Mouse (Mus musculus): ENCODE results near the gene Bcl11a. TPM values are rescaled to one million over a fixed set of nuclear protein-coding genes. Genes with fewer than 3 reads are reported as not detected.
A peak's percentile ranks its signal among the peaks of the same experiment; 100 is the strongest.

Gene Bcl11a
- total RNA-seq, 2 experiments from 2014 or later = 24.3 to 70.9 TPM

DNA sequence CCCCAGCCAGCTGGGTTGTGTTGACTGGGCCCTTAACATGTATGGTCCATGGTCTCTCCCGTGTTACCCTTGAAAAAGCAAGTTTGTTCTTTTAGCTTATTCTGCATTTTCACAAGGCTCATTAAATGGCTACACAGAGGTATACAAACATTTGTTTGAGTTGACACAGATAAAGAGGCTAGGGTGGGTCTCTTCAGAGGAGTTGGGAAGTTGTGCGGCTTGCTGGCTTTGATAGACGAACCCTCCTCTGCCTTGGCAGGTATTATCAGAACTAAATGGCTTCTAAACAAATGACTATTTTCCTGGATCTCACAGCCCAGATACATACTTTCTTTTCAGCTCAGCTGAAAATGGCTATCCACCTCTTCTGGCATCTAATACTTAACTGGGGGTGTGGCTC lies 70.7 kb downstream of the Bcl11a start:
- peak; percentile 32 for ATAC-seq (replicated peaks; ENCODE audit: poor library complexity)

DNA sequence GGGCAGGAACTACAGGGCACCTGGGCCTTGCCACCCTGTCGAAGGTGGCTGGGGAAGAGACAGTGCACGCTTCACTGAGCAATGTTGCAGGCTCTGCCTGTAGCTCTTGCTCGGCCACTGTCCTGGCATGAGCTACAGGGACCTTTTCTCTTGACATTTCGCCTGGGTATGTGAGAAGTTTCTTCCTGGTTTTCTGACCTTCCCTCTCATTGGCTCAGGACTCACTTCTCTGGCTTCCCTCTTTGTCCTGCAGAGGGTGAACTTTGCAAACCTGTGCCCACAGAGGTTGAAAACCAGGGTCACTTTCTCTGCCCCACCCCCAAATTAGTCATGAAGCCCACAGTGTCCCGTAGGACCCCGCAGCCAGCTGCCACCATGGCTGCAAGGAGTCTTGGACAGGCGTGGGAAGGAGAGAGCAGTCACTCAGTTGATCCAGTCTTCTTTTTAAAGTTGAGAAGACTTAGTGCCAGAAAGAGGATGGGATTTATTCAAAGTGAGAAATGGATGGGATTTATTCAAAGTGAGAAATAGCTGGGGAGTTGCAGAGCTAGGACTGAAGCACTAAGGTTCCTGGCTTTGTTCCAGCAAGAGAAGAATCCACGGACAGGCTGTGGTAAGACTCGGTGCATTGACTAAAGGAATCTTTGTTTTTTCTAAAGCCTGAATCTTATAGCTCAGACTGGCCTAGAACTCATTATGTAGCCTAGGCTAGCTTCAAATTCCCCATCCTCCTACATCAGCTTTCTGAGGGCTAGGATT lies 71.8 kb downstream of the Bcl11a start:
- peak; percentile 18; the same call in 1 of the 2 replicates for ATAC-seq (replicated peaks; ENCODE audit: poor library complexity)

DNA sequence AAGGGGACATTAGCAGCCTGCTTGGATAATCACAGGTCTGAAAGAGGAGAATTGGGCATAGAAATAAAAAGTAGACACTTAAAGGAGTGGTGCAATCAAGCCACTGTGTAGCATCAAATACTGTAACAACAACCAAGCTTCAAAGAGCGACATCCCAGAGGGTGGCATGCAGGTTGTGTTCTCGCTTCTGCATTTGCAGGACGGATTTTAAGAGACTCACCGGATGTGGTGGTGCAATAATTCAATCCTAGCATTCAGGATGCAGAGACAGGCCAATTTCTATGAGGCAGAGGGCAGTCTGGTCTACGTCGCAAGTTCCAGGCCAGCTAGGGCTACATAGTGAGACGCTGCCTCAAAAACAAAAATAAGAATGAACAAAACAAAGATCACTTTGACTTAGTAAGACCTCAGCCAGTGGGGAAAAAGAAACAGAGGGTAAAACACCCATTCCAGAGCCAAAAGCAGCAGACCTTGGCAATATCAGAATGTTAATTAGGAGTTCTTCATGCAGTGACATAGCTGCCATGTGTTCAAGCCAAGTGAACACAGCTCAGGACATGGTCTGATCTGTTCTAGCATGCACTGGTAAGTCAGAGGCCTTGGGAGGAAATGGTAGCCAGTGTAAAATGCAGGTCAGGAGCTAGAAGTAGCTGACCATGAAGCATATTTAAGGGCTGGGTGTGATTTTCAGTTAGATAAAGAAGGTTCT lies 74.4 kb downstream of the Bcl11a start:
- ATAC-seq (replicated peaks; ENCODE audit: poor library complexity) = 0 out of 2 replicates have a peak, but pooled peaks have one; percentile 7

DNA sequence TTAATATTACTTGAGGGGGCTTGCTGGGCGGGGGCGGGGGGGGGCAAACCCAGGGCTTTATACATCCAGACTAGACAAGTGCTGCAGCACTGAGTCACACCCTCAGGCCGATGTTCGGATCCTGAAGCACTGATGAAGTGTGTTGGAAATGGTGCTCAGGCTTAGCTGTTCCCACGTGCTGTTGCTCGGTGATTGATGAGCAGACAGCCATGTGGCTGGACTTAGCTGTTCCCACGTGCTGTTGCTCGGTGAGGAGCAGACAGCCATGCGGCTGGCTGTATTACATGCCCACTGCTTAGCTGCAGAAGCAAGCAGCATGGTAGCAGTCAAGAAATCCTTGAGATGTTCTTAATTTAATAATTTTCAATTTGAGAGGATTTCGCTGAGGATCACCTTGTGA lies 75.2 kb downstream of the Bcl11a start:
- no peak for ATAC-seq (replicated peaks; ENCODE audit: poor library complexity)

DNA sequence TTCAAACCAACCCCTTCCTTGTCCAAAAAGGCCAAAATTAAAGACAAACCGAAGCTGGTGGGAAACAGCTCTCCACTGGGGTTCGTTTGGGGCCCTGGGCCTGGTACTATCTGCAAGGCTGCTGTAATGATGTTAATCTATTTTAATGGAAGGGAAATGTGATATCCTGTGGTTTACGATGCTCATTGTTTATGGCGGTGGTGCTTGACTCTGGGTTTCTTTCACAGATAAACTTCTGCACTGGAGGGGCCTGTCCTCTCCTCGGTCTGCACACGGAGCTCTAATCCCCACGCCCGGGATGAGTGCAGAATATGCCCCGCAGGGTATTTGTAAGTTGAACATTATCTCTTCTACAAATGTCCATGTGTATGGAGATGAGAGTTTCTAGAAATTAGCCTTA lies 80.2 kb downstream of the Bcl11a start:
- peak; percentile 21 for ATAC-seq (replicated peaks; ENCODE audit: poor library complexity)

DNA sequence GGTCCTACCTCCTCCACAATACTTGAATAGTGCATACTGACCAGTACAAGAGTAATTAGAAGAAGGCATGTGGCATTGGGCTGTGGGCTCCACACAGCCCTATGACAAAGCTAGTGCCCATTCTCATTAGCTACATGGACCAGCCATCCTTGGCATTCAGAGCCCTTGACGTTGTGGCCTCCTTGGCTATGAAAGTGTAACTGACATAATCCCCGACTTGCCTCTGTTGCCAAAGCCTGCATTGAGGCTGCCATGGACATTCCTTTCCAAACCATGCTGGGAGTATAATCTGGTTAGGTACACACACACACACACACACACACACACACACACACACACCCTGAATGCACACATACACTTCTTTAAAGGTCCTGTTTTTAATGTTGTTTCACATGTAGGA lies 81.8 kb downstream of the Bcl11a start:
- ATAC-seq (replicated peaks; ENCODE audit: poor library complexity) = no peak

DNA sequence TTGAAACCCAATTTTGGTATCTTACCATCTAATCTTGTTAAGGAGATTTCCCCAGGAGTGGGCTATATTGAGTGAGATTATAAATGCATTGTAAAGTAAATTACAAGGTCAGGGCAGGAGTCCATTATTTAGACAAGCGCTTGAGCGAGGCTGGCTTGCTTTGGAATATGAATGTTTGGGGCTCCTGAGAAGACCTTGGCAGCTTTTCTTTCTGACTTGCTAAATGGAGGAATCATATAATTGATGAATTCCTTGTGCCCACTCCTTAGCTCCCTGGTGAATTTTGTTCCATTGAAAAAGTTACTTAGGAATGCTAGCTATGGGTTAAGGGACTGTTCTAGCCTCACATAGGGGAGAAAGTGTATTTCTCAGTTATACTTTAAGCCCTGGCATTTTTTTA lies 83.6 kb downstream of the Bcl11a start:
- ATAC-seq (replicated peaks; ENCODE audit: poor library complexity) = no peak

DNA sequence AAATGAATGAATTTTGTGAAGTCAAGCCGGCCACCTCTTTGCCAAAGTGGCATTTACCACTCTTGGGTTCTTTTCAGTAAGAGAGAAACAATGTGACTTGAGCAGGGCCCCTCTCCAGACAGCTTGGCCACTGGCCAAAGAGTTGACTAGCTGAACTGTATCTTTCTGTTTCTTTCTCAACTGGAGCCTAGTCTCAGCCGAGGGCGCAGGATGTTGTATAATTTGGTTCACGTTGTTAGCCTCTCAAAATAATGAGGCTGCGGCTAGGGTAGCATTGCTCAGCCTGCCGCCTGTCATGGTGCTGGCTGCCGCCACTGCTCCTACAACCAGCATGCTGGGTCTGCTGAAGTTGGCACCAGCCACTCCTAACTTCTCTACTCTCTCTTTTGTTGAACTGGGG lies 84.2 kb downstream of the Bcl11a start:
- ATAC-seq (replicated peaks; ENCODE audit: poor library complexity) = peak; percentile 44

DNA sequence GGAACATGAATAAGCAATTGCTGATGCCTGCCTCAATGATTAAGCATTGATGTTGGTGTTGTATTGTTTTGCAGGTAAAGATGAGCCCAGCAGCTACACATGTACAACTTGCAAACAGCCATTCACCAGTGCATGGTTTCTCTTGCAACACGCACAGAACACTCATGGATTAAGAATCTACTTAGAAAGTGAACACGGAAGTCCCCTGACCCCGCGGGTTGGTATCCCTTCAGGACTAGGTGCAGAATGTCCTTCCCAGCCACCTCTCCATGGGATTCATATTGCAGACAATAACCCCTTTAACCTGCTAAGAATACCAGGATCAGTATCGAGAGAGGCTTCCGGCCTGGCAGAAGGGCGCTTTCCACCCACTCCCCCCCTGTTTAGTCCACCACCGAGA lies 85.2 kb downstream of the Bcl11a start:
- no peak for ATAC-seq (replicated peaks; ENCODE audit: poor library complexity)

DNA sequence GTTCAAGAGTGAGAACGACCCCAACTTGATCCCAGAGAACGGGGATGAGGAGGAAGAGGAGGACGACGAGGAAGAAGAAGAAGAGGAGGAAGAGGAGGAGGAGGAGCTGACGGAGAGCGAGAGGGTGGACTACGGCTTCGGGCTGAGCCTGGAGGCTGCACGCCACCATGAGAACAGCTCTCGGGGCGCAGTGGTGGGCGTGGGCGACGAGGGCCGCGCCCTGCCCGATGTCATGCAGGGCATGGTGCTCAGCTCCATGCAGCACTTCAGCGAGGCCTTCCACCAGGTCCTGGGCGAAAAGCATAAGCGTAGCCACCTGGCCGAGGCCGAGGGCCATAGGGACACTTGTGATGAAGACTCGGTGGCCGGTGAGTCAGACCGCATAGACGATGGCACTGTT lies 86.2 kb downstream of the Bcl11a start:
- no peak for ATAC-seq (replicated peaks; ENCODE audit: poor library complexity)

DNA sequence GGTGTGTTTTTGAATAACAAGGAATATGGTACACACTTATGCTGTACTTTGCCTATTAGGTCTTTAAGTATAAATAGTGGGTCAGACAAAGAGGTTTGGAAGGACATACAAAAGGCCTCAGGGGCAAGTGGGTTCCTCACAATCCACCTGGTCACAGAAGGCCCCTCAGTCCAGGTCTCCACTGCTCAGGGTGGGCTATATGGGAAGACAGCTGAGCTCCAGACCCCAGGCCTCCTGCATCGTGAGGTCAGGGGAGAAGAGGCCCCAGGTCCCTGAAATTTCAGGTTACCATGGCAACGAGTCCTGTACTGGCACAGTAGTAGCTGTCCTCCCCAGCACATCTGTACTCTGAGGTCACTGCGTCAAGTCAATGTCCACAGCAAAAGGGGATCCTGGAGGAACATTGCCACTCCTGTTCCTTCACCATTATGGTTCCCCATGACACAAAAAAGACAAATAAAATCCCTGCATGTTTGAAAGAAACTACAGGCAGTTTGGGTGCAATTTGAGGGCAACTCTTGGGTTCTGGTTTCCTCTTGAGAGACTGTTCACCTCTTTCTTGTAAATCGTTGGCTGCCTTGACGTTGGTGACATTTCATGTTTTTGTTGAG lies 93.9 kb downstream of the Bcl11a start:
- no peak for ATAC-seq (replicated peaks; ENCODE audit: poor library complexity)

DNA sequence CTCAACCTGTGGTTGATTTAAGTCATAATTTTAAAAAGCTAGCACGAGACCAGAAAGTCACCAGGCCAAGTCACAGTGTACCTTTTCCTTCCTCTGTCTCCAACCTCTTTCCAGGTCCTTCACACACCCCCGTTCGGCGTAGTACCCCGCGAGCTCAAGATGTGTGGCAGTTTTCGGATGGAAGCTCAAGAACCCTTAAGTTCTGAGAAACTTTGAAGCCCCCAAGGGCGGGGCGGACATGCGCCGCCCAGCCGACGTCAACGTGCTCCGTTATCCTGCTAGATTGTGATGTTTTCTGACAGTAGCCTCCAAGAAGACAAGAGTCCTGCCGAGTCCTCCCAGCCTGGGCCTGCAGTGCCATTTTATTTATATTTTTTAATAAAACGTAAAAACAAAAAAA lies 94.7 kb downstream of the Bcl11a start:
- ATAC-seq (replicated peaks; ENCODE audit: poor library complexity) = no peak

DNA sequence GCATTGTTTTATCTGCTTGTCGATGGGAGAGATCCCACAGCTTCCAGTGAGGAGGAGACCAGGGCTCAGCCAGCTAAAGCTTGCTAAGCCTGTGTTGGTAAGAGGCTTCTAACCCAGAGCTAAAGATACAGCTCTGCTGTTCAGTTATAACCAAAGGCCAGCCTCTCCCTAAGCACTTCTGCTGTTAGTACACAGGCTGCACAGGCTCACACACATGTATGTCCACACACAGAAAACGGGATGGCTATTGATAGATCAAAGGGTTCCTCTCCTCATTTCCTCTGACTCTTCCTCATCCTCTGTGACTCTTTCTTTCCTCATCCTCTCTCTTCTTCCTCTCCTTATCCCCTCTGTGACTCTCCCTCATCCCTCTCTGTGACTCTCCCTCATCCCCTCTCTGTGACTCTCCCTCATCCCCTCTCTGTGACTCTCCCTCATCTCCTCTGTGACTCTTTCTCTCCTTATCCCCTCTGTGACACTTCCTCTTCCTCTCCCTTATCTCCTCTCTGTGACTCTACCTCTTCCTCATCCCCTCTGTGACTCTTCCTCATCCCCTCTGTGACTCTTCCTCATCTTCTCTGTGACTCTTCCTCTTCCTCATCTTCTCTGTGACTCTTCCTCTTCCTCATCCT lies 96.4 kb downstream of the Bcl11a start:
- peak; percentile 43 for ATAC-seq (replicated peaks; ENCODE audit: poor library complexity)

DNA sequence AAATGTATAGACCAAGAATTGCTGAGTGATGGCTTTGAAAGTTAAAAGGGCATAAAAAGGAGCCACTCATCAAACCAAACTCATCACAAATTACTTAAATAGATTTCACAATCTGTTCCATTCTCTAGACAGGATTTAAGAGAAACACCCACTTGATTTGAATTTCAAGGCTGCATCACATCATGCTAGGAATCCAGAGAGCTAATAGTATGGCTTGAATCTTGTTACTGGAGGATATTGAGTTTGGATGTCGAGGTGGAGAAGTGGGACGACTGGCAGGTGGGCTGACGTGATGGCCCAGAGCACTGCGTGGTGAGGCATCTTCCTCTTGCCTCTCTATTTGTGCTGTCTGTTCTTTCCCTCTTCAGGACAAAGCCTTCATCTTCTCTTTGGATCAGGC lies 99.6 kb downstream of the Bcl11a start:
- ATAC-seq (replicated peaks; ENCODE audit: poor library complexity) = no peak

DNA sequence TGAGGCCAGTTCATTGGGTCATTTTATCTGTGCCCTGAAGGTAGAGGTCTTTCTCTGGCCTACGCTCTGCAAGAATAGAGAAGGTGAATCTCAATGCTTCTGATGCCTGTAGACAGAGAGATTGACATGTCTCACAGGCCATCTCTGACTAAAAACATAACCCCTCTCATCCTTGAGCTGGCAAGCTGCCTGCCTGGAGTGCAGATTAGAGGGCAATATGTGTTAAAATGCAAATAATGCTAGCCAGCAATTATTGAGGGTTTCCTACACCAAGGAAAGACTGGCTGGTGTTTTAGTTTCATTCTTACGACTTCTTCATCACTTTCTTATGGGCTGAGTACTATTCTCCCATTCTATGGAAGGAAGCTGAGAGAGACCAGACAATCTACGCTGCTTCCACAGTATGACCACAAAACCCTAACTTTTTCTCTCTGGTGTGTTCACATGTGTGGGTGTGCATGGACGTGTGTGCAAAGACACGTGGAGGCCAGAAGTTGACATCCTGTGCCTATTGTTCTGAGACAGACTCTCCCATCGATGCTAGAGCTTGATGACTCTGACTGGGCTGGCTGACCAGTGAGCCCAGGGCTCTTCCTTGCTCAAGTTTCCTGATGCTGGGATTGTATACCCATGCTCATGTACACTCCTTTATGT lies 101.1 kb downstream of the Bcl11a start:
- ATAC-seq (replicated peaks; ENCODE audit: poor library complexity) = no peak

DNA sequence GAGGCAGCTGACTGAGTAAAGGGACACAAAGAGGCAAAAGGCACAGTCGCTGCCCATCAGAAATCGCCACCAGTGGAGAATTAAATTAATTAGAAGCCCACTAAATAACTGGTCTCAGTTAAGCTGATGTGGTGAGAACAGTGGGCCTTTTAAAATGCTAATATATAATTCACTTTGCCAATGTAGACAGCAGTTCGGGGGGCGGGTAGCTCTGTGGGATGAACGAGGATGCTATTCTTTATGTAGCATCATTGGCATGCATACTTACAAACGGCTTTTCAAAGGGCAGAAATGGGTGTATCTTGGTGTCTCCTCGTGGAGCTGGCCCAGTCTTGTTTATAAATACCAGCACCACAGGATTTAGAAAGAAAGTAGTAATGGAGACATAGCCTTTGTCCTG lies 102.2 kb downstream of the Bcl11a start:
- ATAC-seq (replicated peaks; ENCODE audit: poor library complexity) = no peak

DNA sequence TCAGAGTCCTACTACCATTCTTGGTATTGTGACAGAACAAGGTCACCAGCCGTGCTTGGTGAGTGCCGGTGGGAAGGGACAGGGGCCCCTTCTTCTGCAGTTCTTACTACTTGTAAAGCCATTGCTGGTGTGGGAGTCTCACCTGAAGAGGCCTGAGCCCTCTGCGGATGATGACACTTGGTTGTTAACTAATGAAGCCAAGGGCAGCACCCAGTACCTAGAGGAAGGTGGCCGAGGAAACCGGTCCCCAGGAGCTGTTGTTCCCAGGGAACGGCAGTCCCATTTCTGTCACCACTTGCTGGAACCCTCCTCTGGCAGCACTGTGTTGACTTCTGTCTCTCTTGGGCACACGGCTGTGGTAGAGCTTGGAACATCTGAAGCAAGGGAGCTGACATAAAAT lies 105.6 kb downstream of the Bcl11a start:
- ATAC-seq (replicated peaks; ENCODE audit: poor library complexity) = no peak

DNA sequence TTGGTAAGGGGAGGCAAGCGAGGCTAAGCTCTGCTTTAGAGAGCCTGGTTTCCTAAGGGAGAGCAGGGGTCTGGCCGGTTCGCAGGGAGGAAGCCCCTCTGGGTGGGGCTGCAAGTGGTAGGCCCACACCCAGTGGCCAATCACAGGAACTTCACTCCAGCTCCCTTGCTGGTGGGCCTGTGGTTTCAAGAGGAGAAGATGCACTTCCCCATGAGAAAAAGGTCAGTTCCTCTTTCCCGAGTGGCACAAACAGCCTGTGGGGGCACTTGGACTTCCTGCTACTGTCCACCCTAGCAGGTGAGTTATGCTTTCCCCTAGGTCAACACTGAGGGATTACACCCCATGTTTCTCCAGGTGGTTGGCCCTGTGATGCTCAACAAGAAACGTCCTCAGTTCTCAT lies 107.1 kb downstream of the Bcl11a start:
- peak; percentile 99 for ATAC-seq (replicated peaks; ENCODE audit: poor library complexity)

DNA sequence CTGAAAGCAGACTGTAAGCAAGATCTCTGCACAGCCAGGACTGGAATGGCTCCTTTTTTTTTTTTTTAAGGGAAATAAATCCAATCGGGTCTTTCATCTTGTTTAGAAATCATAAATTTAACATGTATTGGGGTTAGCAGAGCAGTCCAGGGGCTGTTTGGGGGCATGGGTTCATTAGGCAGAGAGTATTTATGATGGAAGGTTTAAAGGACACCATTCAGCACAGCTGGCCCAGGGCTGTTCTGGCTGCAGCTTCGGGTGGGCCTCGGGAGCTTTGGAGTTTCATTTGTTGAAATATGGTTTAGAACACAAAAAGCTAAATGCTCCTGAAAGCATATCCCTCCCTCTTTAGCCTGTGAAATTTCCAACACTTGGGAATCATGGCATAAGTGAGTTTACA lies 112.6 kb downstream of the Bcl11a start:
- ATAC-seq (replicated peaks; ENCODE audit: poor library complexity) = no peak

DNA sequence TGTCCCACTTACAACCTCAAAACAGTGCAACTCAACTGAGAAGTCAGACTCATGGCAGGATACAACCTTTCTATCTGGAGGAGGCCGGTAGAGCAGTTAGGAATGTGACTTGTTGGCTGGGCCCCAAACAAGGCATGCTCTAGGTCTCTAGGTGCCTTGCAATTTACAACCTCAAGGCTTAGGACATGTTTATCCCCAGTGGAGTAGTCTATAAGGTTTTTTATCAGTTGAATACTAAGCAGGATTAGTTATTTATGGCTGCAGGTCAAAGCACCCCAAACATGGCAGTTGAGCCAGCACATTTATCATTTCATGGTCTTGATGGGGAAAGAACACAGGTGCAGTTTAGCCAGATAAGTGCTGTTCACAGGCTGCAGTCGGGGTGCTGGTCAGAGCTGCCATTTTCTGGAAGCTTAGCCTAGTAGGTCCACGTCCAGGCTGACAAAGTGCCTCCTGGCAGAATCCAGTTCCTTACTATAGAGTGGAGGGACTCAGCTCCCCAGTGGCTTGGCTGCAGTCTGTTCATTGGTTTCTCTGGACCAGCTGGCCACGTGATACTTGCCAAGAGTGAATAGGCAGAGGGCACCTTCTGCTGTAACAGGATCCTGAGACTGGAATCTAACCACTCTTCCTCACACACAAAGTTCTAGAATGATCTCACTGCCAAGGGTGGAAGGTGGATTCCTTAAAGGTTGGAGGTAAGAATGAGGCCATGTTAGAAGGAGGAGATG lies 118.8 kb downstream of the Bcl11a start:
- no peak for ATAC-seq (replicated peaks; ENCODE audit: poor library complexity)
